Mouse (Mus musculus): ENCODE measurements around the gene Parp8.
"Not testable (repeated sequence)": the region's sequence is repeated elsewhere in the genome, so short reads cannot be mapped to it uniquely, and the experiment has no call there.

Gene Parp8

DNA sequence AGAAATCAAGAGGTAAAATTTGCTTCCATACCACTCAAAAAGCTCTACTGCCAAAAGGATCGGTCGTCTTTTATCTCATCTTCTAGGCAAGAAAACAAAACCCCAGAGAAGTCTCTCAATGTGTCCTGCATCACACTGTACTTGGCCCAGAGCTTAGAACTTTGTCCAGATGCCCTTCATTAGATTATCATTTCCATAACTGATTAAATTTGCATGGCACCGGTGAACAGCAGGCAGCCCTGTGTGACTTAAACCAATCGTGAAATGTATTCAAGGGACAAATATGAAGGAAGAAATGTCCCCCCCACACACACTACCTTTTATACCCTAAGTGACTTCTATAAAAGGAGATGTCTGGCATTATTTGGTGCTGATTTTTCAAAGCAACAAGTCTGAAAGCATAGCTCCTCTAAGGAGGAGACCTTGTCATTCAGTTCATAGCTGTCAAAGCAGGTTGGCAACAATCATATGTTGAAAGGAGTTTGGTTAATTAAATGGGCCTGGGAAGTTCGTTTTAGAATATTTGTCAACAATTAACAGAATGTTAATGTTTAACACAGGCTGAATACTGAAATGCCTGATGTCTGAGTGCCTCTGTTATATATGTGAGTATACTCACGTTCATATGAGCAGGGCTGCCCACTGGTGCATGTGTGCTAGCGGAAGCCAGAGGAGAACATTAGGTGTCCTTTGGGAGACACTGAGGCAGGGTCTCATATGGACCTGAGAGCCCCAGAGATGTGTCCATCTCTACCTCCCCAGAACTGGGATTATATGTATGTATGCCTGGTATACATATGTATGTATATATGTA, 66.4 kb downstream of the Parp8 start:
- peak; percentile 23 to 49 for DNase-seq

DNA sequence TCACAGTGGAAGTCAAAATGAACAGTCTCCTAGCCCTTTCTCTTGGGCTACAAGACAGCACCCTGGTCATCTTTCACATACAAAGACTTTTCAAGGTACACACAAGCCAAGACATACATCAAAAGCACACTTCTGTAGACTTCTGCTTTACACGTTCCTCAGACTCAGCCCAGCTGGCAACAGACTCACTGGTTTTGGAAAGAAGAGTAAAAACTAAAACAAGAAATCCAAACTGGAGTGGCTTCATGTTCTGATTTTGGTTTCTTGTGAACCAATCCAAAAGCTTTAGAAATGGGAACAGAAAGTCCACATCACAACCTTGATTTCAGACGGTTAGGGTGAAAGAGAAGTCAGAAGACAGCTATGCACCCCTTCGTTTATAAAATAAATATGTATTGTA, 67.8 kb downstream of the Parp8 start:
- no peak for DNase-seq

DNA sequence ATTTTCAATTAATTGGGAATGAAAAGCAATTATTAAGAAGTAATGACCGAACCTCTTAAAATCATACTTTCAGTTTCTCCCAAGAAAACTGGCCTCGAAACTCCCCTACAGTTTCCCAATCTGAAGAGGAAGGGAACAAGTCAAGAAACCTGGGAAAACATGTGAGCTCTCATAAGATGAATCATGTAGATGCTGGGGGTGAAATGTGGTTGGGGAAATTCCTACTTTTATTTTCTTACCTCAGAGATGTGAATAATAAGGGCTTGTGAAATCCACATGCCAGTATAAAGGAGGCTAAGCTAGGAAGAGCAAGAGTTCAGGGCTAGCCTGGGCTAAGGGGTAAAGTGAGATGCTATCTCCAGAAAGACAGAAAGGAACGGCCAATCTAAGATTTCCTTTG, 74.0 kb downstream of the Parp8 start:
- DNase-seq, result no peak

DNA sequence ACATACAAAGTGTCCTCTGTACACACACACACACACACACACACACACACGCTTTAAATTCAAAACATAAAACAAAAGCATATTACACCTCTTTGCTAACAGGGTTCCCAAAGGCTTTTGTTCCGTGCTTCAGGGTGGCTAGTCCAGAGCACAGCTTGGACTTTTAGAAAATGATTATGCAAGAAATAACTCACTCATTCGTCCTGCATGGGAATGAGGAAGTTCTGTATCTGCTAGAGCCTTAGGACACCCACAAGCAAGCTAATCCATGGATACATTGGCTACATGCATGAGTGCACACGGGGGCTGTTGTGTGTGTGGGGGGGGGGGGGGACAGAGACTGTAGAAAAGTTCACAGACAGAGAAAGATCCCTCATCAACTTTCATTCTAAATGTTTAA, 75.8 kb downstream of the Parp8 start:
- DNase-seq, result peak in 1 of 2 experiments; percentile 14

DNA sequence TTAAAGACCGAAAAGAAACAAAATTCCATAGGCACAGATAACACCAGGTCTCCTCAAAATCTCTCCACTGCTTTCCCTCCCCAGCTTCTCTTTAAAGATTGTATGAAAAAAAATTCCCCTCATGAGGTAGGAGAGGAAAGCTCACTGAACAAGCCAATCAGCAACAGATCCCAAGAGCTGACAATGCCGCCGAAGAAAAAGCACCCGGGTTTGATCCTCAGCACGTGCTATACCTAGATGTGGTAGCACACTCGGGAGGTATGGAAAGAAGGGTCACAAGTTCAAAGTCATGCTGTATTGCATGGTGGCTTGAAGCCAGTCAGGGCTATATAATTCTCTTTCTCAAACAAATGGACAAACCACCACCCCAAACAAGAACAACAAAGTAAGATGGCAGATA, 76.3 kb downstream of the Parp8 start:
- DNase-seq, result no peak

DNA sequence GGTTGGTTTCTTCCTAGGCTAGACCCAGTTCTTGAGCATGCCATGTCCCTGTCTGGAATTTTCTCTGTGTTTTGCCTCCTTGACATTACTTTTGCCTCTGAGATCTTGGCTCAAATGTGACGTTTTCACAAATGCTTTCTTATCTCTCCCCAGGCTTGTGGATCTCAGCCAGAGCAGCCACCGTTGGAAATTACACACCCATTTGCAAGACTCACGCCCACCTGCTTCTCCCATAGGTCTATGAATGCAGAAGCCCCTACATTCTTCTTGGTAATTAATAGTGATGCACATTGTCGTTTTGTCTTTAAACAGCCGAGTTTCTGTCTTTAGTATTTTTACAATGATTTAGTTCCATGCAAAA, 77.1 kb downstream of the Parp8 start:
- DNase-seq, result no peak

DNA sequence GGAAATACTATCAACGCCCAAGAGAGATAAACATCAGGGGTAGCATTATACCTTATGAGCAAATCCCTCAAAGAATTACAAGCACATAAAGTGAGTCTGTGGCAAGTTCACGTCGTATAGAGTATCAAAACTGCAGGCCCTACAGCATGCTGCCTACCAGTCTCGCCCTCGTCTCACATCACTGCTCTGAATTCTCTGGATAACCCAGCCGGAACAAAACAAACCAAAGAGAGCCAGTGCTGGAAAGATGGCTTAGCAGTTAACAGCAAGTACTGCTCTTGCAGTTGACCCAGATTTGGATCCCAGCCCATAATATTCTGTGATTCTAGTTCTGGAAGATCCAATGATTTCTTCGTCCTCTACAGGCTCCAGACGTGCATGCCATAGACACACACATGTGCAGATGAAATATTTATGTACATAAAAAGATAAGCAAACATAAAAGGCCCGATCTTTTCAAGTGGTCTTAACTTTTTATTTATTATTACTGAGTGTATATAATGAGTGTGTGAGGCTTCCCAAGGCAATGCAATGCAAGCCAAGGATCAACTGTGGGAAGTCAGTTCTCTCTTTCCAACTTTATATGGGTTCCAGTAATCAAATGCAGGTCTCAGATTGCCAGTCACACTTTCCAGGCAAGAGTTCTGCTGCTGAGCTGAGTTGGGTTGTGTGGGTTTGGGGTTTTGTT, 77.6 kb downstream of the Parp8 start:
- DNase-seq, result peak; percentile 72 to 84

DNA sequence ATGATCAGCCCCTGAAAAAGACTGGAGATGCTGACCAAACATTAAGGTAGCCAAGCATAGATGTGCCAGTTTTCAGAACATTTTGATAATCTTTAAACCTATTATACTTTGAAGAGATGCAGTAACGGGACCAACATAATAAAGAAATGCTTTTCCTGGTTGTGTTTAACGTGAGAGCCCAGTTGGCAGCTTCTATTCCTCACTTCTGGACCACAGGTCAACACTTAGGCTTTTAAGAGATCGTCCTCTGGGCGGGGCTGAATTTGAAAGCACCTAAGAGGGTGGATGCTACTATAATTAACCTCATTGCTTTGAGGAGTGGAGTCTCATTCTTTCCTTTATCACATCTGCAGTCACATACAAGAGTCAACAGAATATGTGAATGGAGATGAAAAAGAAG, 78.8 kb downstream of the Parp8 start:
- peak in 1 of 2 experiments; percentile 34 for DNase-seq

DNA sequence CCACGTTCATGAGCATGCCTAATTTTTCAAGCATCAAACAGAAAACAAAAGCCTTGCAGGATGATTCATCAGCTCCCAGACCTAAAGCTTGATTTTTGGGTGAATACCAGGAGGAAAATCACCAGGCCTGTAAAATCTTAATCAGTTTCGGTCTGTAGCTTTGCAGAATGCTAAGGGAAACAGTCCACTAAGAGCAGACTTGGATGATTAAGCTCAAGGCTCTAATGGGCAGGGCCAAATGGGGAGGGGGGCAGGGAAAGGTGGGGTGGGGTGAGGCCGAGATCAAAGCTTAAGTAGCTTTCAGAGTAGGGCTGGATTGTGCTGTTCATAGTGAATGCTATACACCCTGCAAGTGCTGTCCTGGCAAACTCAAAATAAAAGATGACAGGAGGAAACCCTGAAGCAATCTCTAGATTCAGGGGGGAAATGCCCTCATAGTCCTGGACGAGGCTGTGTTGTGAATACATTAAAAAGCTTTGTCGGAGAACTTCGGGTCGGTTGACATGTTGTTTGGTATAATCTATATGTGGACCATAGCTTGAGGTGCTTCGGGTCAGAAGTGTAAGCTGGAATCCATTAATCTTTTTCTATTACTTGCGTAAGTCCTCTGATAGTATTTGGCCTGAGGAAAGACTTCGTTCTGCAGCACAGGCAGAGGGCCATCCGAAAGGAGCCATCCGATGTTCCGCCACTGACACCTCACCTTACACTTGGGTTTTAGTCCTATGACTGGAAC, 83.9 kb downstream of the Parp8 start:
- no peak for DNase-seq

DNA sequence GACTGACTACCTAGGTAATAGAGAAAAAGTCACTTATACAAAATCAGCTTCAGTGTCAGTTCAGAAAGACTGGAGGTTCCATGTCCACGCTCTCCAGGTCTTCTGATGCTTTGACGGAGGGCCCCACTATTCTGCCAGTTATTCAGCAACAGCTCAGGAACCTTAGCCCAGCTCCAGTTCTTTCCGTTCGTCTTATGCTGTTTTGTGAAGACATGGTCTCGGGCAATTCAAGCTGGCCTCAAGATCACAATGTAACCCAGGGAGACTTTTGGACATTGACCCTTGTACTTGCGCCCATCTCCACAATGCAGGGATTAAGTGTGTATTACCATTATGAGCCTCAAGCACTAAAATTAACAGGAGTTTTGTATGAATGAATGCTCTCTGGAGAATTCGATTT, 84.6 kb downstream of the Parp8 start:
- DNase-seq, result peak; percentile 39 to 58

DNA sequence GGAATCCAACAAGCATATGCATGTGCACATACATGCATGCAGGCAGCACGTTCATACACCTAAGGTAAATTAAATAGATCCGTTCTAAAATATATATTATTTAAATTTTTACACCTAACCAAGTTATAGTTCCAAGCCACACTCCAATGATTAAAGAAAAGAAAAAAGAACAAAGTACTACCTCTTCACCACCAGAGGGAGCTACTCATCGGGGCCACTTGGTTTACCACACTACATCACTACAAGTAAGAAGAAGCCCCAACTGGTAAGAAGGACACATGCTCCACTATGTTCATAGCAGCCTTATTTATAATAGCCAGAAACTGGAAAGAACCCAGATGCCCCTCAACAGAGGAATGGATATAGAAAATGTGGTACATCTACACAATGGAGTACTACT, 88.3 kb downstream of the Parp8 start:
- not testable (repeated sequence) for DNase-seq

DNA sequence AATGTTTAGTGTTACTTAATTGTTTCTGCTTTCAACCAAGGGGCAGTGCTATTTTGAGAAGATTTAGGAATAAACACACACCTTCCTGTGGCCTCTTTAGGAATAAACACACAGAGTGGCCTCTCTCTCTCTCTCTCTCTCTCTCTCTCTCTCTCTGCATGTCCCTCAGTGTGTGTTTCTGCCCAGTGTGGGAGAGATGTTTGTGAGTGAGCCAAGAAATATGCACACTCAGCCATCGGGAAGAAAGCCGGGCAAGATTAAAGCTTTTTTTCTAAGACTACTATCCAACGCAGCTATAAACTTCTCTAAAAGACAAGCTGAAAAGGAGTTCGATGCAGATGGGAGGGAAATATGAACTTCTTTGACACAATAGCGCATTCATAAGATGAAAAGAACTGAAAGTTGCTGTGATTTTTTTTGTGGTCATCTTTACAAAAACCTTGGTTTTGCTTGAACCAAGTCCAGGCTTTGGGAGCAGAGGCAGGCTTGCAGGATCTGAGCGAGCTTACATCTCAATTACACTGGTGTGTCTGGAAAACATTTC, 107.9 kb downstream of the Parp8 start:
- DNase-seq, result no peak

DNA sequence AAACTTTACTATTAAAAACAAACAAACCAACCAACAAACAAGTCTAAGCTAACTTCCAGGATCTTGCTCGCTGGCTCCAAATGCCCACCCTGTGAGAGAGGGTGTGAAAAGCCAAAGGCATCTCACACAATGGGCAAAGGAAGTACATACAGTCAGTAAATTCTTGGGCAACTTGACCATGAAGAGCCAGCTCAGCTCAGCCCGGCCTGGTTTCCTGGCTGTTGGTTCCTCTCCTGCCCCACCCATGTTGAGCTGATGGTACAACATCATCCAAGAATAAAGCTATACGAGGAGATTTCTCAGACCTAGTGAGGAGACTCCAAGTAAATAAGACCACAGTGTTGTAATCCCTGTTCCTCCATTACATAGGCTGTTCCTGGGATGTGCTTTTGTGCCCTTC, 117.1 kb downstream of the Parp8 start:
- no peak for DNase-seq

DNA sequence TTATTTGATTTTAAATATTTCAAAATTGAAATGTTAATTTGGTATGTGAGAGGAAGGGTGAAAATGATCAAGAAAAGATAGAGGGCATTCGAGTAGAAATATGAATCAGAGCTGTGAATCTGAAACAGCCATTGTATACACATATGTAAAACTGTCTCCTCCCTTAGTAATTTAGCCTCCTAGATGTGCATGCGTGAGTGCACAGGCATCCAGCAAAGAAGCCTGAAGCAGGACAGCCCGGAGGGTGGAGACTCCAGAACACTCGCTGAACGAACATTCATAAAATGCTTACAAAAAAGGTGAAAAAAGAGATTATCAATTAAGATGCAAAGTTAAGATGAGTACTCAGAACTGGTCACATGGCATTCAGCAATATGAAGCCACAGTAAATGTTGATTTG, 121.9 kb downstream of the Parp8 start:
- DNase-seq, result no peak

DNA sequence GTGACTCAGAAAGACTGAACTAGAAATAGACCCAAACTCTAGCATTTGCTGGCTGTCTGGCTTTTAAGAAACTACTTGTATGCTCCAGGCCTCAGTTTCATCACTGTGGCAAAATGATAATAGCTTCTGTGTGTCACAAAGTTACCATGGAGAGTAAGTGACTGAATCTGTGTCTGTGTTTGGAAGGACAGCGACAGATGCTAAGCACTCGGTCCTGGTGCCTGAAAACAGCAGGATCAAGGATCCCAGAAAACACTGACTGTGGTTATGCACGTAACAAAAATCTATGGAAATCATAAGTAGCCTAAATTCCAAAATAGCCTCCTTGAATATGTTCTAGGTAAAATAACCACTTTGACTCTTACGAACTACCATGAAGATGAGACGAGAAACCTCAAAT, 126.9 kb downstream of the Parp8 start:
- DNase-seq, result no peak

DNA sequence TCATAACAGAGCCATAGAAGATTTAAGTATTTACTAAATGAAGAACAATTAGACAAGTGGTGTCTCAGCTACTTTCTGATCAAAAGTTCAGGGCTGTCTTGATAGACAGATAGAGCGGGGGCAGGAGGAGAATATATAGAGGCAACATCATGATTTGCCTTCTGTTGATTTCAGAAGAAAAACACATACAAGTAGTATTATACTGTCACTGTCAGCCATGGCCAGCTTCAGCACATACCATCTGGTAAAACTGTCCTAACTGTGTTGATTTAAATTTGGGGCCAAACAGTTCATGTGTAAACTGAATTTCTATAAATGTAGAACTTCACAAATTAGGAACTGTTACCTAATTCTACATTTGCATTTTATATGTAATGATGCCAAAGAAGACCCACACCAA, 127.6 kb downstream of the Parp8 start:
- DNase-seq, result no peak

DNA sequence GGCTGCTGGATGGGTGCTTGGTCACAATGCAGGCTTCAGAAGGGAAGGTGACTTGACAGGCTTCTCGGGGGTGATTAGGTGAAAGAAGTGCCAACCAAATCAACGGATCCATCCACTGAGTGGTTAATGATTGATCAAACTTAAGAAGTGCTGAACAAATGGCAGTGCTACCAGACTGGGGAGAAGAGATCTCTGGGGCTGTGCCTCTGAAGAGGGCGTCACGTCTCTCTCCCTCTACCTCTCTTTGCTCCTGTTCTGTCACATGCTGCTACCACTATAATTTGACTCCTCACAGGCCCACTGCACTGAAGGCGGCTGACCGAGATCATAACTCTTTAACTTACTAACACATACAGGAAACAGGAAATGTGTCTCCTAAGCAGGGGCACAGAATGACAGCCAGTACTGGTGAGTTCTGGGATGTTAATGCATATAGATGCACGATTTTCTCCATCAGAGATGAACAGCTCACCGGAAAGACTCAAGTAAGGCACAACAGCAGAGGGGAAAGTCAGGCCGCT, 140.9 kb downstream of the Parp8 start:
- no peak for DNase-seq

DNA sequence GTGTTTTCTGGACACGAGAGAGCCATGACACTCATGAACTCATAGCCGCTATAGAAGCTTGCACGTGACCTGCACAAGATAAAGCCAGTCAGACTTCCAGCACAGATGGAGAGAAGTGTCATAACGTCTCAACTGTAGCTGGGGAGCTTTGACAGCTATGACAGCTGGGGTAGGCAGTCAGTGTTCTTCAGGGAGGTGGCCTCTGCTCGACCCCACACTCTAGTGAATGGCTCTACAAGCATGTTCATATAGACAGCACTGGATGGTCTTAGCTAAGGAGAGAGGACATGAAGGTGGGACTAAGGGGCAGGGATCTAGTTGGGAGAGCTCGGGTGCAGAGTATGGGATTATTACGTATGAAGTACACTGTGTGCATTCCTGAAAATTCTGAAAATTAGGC, 143.1 kb downstream of the Parp8 start:
- DNase-seq, result no peak

DNA sequence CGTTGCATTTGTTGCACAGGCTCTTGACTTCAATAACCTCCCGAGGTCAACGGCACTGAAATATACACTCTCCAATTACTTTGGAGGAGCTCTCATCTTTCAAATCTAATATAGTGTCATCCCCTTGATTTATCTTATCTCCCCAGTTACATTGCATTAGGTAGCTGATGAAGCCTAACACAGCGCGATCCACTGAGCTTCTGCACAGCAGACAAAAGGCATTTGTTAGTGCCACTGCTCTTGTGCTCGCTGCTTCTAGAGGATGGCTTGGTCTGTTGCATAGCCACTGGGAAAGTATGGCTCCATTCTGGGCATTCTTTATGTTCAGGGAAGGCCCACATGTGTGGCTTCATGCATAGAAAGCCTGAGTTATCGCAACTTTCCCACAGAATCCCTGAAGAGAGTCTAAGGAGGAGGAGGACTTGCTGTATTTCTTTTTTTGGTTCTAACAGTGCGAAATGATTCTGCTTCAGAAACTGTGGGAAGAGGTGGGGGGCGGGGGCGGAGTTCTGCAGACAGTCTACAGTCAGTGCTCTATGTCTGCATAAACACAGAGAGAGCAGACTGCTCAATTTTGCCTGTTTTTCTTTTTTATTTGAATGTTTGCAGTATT, 145.7 kb downstream of the Parp8 start:
- DNase-seq, result no peak

DNA sequence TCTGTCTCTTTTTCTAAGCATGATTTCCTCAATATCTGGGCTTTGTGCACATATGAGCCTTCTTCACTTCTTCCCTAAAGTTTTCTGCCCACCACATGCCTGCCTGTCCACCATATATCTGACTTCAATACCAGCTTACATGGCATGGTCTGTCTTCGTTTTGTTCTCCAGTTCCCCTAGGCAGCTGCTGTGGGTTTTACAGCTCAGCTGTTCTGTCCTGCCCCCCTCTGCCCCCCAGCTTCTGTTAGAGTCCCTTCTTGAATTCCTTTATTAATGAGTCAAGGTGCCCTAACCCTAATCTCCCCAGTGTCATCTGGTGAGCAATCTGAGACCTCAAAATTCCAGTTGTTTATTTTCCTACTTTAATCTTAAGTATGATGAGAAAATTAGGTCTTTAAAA, 155.1 kb downstream of the Parp8 start:
- no peak for DNase-seq

DNA sequence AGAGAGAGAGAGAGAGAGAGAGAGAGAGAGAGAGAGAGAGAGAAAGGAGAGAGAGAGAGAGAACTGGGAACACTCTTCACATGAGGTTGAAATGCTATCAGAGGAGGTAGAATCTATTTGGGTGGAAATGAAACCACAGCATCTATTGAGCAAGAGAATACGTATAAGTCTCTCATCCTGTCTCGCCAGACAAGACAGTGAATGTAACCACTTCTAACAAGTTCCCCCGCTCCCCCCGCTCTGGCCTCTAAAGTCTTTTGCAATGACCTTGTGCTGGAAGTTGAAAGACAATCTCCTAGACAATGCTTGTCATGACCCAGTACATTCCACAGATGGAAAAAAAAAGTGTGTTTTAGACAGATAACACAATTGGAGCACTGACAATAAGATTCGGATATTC, 181.4 kb downstream of the Parp8 start:
- DNase-seq, result no peak

DNA sequence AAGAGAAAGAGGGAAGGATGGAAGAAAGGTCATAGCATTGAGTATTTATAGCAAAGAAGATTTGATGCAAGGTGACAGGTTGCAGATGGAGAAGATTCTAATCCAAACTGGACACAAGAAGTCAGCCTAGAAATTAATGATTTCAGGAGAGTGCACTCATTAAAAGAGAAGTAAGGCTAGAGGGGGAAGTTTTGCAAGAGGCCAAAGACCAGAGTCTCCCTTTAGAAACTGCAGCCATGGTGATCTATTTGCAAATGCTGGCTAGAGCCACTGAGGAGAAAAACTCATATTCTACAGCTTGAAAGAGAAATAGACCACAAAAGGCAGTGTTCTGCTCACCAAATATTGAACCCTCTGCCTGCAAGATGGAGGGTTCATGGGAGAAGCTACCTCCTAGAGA, 194.4 kb downstream of the Parp8 start:
- no peak for DNase-seq

DNA sequence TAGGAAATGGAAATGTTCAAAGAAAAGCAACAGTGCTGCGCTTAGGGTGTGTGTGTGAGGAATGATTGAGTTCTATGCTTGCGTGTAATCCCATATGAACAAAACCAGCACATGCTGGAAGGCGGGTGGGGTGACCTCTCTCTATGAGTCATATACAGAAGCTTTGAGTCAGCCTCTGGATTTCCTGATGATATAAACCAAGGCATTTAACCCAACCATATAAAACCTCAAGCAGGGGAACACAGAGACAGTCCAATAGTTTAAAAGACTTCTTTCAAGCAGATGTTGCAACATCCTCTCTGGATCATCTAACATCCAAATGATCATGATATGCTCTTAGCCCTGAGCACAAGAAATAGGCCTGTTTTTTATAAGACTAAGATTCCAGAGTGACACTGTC, 196.3 kb downstream of the Parp8 start:
- DNase-seq, result no peak

Measured in kidney, postnatal 25 days (tissue).